Mouse (Mus musculus): ENCODE measurements at regions not wholly inside any gene's neighbourhood (a gene's known extent, or its start where the extent isn't known, plus 50 kb on each side); places are given as distances from the start of the nearest gene placed in this dataset.
A peak's percentile ranks its signal among the peaks of the same experiment; 100 is the strongest.

DNA sequence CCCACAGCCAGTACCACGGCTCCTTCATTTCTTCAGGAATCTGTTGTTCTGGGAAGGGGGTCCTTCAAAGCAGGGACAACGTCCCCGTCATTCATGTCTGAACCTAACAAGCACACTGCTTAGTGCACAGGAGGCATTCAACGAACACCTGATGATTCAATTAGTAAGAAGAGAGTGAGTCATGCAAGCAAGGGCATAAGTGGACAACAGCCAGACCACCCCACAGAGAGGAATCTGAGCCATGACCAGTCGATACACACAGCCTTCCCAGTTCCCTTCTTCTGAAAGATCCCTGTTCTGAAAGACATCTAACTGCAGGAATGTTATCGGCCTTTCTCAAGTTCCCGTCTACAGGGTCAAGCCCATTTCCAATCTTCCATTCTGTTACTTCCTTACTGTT lies 231.6 kb downstream of the Gm26897 start:
- Histone ChIP-seq H3K4me3 (replicated peaks; ENCODE audit: low read length) (no peak overlapping the region), H3K36me3 (ENCODE audit: control insufficient read depth, insufficient read depth, low read length) (no peaks in the 10 kb centered on the region), H3K4me1 (ENCODE audit: control insufficient read depth, insufficient read depth, low read length) (no peaks in the 10 kb centered on the region), H3K9me3 (ENCODE audit: control insufficient read depth, low read length) (no peaks in the 10 kb centered on the region), H3K27me3 (ENCODE audit: control insufficient read depth, insufficient read depth, low read length) (no peaks in the 10 kb centered on the region), H3K9ac (ENCODE audit: low read depth, low read length, severe bottlenecking) (no peak overlapping the region), H3K4me2 (replicated peaks; ENCODE audit: low read depth, low read length, severe bottlenecking) (no peak overlapping the region), H3K27ac (replicated peaks; ENCODE audit: low read depth, low read length) (no peak overlapping the region)
- no peak for DNase-seq (ENCODE audit: low spot score)
- 86% methylated on average over 7 of the region's 7 CpGs for WGBS
- no peak for ATAC-seq (ENCODE audit: low FRiP score, low read depth)
- no peak for TF ChIP-seq POLR2A (IDR thresholded peaks at IDR 0.05; ENCODE audit: borderline replicate concordance, extremely low read depth, insufficient read depth, insufficient read length)

DNA sequence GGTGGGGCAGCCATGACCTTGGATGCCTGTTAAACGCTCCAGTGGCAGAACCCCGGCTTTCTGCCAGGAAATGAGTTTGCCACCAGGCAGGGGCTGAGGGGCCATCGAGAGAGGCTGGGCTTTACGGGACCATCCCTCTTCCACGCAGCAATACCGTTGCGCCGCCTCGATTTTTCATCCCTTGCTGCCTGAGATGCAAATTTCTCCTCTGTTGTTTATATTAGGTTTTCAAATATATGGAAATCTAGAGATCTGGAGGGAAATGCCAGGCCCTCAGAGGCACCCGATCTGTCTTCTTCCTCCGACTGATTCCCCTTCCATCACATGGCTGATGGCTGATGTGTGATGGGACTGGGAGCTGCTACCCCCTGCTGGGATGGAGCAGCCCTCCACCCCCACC lies 234.4 kb downstream of the Gm26897 start:
- H3K4me3 ChIP-seq (replicated peaks; ENCODE audit: low read length), result no peak overlapping the region
- no peaks in the 10 kb centered on the region for H3K9me3 ChIP-seq (ENCODE audit: control insufficient read depth, low read length)
- H3K4me1 ChIP-seq (ENCODE audit: control insufficient read depth, insufficient read depth, low read length), result no peaks in the 10 kb centered on the region
- ATAC-seq (ENCODE audit: low FRiP score, low read depth) (no peak), DNase-seq (ENCODE audit: low spot score) (no peak)
- no peak for TF ChIP-seq POLR2A (IDR thresholded peaks at IDR 0.05; ENCODE audit: borderline replicate concordance, extremely low read depth, insufficient read depth, insufficient read length)
- no peaks in the 10 kb centered on the region for H3K27me3 ChIP-seq (ENCODE audit: control insufficient read depth, insufficient read depth, low read length)
- H3K4me2 ChIP-seq (replicated peaks; ENCODE audit: low read depth, low read length, severe bottlenecking), result no peak overlapping the region
- WGBS, result 57% methylated on average over 11 of the region's 11 CpGs
- no peak overlapping the region for H3K27ac ChIP-seq (replicated peaks; ENCODE audit: low read depth, low read length)
- H3K9ac ChIP-seq (ENCODE audit: low read depth, low read length, severe bottlenecking), result no peak overlapping the region
- H3K36me3 ChIP-seq (ENCODE audit: control insufficient read depth, insufficient read depth, low read length), result no peaks in the 10 kb centered on the region

DNA sequence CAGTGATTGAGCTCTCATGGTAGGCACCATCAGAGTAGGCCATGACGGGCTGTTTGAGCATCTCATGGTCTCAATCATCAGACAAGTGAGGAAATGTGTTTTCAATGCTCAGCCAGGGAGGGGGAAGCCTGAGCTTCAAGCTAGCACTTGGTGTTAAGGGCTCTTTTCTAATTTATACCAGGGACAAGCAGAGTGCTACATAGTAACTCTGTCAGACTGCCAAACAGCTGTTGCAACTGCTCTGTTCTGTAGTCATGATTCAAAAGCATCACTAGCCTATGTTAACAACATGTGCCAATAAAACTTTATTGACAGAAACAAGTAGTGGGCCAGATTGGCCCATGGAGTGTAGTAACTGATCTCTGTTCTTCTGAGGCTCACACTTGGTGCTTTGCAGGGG lies 235.0 kb downstream of the Gm26897 start:
- Histone ChIP-seq H3K4me3 (replicated peaks; ENCODE audit: low read length) (no peak overlapping the region), H3K9ac (ENCODE audit: low read depth, low read length, severe bottlenecking) (no peak overlapping the region), H3K4me2 (replicated peaks; ENCODE audit: low read depth, low read length, severe bottlenecking) (no peak overlapping the region), H3K9me3 (ENCODE audit: control insufficient read depth, low read length) (no peaks in the 10 kb centered on the region), H3K36me3 (ENCODE audit: control insufficient read depth, insufficient read depth, low read length) (no peaks in the 10 kb centered on the region), H3K27me3 (ENCODE audit: control insufficient read depth, insufficient read depth, low read length) (no peaks in the 10 kb centered on the region), H3K27ac (replicated peaks; ENCODE audit: low read depth, low read length) (no peak overlapping the region), H3K4me1 (ENCODE audit: control insufficient read depth, insufficient read depth, low read length) (no peaks in the 10 kb centered on the region)
- TF ChIP-seq POLR2A (IDR thresholded peaks at IDR 0.05; ENCODE audit: borderline replicate concordance, extremely low read depth, insufficient read depth, insufficient read length), result no peak
- 13% methylated on average over 1 of the region's 1 CpGs for WGBS
- ATAC-seq (ENCODE audit: low FRiP score, low read depth) (no peak), DNase-seq (ENCODE audit: low spot score) (peak; percentile 63)

DNA sequence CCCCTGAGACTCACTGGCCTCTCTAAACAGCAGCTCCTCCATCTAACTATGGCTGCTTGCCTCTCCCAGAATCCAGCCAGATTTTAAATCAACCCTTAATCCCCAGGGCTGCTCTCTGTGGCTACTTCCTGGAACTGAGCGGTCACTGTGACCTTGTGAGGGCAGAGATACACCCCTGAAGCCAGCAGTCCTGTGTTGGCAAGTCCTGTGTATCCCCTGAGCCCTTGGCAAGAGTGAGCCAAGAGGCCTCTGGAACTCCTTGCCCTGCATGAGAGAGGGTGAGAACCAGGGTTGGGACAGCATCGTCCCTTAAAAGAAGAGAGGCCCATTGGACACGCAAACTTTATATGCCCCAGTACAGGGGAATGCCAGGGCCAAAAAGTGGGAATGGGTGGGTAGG lies 237.5 kb downstream of the Gm26897 start:
- no peak overlapping the region for H3K27ac ChIP-seq (replicated peaks; ENCODE audit: low read depth, low read length)
- 72% methylated on average over 3 of the region's 3 CpGs for WGBS
- no peaks in the 10 kb centered on the region for H3K4me1 ChIP-seq (ENCODE audit: control insufficient read depth, insufficient read depth, low read length)
- no peaks in the 10 kb centered on the region for H3K36me3 ChIP-seq (ENCODE audit: control insufficient read depth, insufficient read depth, low read length)
- H3K27me3 ChIP-seq (ENCODE audit: control insufficient read depth, insufficient read depth, low read length), result no peaks in the 10 kb centered on the region
- ATAC-seq (ENCODE audit: low FRiP score, low read depth), result no peak
- no peak for DNase-seq (ENCODE audit: low spot score)
- 0 out of 2 replicates have a peak, but pooled peaks cover 7% of the 10 kb centered on the region for H3K9me3 ChIP-seq (ENCODE audit: control insufficient read depth, low read length)
- H3K4me3 ChIP-seq (replicated peaks; ENCODE audit: low read length), result no peak overlapping the region
- H3K9ac ChIP-seq (ENCODE audit: low read depth, low read length, severe bottlenecking), result no peak overlapping the region
- no peak overlapping the region for H3K4me2 ChIP-seq (replicated peaks; ENCODE audit: low read depth, low read length, severe bottlenecking)
- no peak for TF ChIP-seq POLR2A (IDR thresholded peaks at IDR 0.05; ENCODE audit: borderline replicate concordance, extremely low read depth, insufficient read depth, insufficient read length)

DNA sequence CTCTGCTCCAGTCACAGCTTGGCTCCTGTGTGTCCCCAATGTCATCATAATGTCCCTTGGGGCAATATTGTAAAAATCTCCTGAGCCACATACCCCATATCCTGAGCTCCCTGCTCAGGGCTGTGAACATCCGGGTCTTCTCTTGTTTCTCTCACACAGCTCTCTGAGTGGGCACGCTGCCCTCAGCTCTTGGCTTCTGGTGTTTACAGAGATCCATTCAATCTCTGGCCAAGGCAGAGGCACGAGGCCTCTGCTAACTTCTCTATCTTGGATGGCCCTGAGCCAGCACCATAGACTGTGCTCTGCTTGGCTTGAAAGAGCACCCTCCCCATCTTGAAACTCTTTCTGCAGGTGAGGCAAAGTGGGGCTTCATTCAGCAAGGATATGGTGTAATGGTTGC lies 238.2 kb downstream of the Gm26897 start:
- H3K9ac ChIP-seq (ENCODE audit: low read depth, low read length, severe bottlenecking), result no peak overlapping the region
- H3K4me1 ChIP-seq (ENCODE audit: control insufficient read depth, insufficient read depth, low read length), result no peaks in the 10 kb centered on the region
- no peak overlapping the region for H3K27ac ChIP-seq (replicated peaks; ENCODE audit: low read depth, low read length)
- no peak for ATAC-seq (ENCODE audit: low FRiP score, low read depth)
- H3K36me3 ChIP-seq (ENCODE audit: control insufficient read depth, insufficient read depth, low read length), result no peaks in the 10 kb centered on the region
- TF ChIP-seq POLR2A (IDR thresholded peaks at IDR 0.05; ENCODE audit: borderline replicate concordance, extremely low read depth, insufficient read depth, insufficient read length), result no peak
- no peaks in the 10 kb centered on the region for H3K27me3 ChIP-seq (ENCODE audit: control insufficient read depth, insufficient read depth, low read length)
- DNase-seq (ENCODE audit: low spot score), result no peak
- H3K9me3 ChIP-seq (ENCODE audit: control insufficient read depth, low read length), result 0 out of 2 replicates have a peak, but pooled peaks cover 7% of the 10 kb centered on the region
- H3K4me3 ChIP-seq (replicated peaks; ENCODE audit: low read length), result no peak overlapping the region
- 61% methylated on average over 3 of the region's 3 CpGs for WGBS
- H3K4me2 ChIP-seq (replicated peaks; ENCODE audit: low read depth, low read length, severe bottlenecking), result no peak overlapping the region

DNA sequence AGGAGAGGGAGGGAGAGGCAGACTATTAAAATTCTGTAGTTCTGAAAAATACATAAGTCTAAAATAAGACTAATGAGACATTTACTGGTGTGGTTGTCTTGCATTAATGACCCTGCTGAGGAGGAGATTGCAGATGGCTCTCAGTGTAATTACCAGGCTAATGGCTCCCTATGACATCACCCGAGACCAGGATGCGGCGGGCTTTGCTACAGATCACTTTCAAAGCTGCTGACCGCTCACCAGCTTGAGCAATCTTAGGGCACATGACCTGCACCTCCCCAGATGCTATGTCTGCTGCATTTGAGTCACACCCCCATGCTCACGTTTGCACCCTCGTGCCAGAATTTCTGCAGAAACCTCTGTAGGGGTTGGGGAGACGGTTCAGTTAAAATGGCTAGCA lies 242.0 kb downstream of the Gm26897 start:
- Histone ChIP-seq H3K9me3 (ENCODE audit: control insufficient read depth, low read length) (0 out of 2 replicates have a peak, but pooled peaks cover 7% of the 10 kb centered on the region), H3K4me3 (replicated peaks; ENCODE audit: low read length) (no peak overlapping the region), H3K4me2 (replicated peaks; ENCODE audit: low read depth, low read length, severe bottlenecking) (no peak overlapping the region), H3K27me3 (ENCODE audit: control insufficient read depth, insufficient read depth, low read length) (no peaks in the 10 kb centered on the region), H3K9ac (ENCODE audit: low read depth, low read length, severe bottlenecking) (no peak overlapping the region), H3K36me3 (ENCODE audit: control insufficient read depth, insufficient read depth, low read length) (no peaks in the 10 kb centered on the region), H3K4me1 (ENCODE audit: control insufficient read depth, insufficient read depth, low read length) (no peaks in the 10 kb centered on the region), H3K27ac (replicated peaks; ENCODE audit: low read depth, low read length) (no peak overlapping the region)
- TF ChIP-seq POLR2A (IDR thresholded peaks at IDR 0.05; ENCODE audit: borderline replicate concordance, extremely low read depth, insufficient read depth, insufficient read length), result no peak
- no peak for ATAC-seq (ENCODE audit: low FRiP score, low read depth)
- DNase-seq (ENCODE audit: low spot score), result no peak
- WGBS, result 42% methylated on average over 7 of the region's 7 CpGs
